Mouse (Mus musculus): ENCODE results near the gene Slc12a6. TPM values are rescaled to one million over a fixed set of nuclear protein-coding genes. Genes with fewer than 3 reads are reported as not detected.

Gene Slc12a6
- total RNA-seq, 2 experiments from 2014 or later: 20.4 to 25.2 TPM

DNA sequence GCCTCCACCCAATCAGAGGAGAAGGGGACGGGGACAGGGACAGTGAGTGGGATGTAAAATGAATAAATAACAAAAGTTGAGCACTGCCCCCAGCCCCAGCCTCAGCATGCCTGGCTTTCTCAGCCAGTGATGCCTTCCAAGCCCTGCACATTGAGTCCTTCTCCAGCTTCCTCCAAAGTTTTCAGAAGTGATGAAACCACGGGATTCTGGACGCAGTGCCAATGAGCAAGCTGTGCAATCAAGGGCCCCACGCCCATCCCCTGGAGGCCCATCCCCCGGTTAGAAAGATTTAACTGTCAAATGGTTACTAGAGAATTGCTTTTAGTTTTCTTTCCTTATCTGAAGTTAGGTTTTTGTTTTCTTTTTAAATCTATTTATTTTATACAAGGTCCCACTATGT, 104.3 kb downstream of the Slc12a6 start:
- peak; percentile 68 for DNase-seq
- intact Hi-C loops (cut with DNase I; ENCODE audit: low total_unique reads): no loop called here

DNA sequence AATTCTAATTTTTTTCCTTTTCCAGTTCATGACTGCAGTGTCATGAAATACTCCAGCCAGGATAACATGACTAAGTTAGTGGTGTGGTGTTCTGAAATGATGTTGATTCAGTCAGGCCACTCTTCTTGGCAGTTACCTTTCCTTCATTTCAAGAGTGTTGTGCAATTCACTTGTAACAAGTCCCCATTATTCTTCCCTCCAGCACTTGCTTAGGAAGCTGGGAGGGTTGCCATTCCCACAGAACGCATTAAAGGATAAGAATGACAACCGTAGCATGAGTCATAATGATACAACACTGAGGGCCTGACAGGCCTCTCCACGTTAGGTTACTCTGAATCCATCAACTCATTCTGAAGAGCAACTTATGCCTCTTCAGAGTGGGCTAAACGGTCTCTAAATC, 107.5 kb downstream of the Slc12a6 start:
- DNase-seq: no peak
- intact Hi-C loops (cut with DNase I; ENCODE audit: low total_unique reads): no loop called here

DNA sequence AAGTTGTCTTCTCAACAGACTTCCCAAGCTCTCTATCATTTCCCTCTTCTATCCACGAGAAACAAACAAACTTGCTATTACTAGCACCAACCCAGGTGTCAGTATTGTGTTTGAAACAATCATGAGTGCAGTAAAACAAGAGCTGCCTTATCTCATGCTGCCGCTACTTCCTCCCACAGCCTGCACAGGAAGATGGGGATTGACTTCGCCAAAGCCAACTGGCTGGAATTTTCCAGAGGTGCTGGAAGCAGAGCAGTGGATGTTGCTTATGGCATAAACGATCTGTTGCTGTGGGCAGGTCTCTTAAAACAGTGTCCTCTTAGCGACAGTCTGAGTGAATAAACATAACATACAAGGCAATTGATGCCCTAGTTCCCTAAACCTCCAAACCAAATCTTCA, 109.0 kb downstream of the Slc12a6 start:
- intact Hi-C loops (cut with DNase I; ENCODE audit: low total_unique reads): loop anchor here (5.0 kb wide), 1 partner anchor 108 kb away; the partner anchor contains the start of gene Chrm5
- no peak for DNase-seq

DNA sequence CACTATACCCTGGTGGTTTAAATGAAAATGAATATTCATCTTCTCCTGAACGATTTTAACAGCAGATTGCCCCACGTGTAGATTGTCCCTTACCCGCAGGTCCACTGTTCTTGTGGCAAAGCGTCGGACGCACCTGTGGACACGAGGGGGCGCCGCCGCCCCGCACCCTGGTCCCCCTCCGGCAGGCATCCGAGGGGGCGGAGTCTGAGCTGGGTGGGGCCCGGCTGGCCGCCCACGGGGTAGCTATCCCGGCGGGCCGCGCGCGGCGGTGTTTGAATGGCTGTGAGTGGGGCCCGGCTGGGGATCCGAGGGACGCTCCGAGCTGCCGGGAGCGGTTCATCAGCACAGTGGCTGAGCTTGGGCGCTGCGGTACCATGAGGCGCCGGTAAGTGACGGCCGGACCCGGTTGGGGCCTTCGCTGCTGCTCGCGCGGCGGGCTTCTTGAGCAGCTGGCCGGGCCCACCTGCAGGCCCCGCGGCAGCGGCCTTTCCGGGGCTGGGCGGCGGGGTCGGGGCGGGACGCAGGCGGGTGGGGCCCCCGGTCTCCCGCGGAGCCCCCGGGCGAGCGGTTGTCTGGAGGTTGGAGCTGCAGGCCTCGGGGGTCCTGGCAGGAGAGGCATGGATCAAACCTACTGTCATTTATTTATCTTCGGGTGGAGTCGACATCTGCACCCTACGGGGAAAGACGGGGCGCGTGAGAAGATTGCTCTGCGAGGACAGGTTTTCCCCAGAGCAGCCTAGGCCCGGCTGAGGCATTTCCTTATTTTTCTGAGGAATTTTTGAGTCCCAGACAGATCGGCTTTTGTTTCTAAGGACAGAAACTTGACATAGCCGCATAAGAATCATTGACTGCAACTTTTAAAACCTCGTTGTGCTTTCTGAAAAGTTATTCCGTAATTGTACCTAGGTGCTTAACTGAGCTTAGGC, 113.6 kb downstream of the Slc12a6 start, which contains the start of gene Katnbl1:
Gene Katnbl1 (plus strand): TSS at position 239 of the 926 bp plus-strand sequence.
- DNase-seq: peak; percentile 95
- intact Hi-C loops (cut with DNase I; ENCODE audit: low total_unique reads): loop anchor here (5.0 kb wide), 1 partner anchor 103 kb away; the partner anchor contains the start of gene Chrm5

DNA sequence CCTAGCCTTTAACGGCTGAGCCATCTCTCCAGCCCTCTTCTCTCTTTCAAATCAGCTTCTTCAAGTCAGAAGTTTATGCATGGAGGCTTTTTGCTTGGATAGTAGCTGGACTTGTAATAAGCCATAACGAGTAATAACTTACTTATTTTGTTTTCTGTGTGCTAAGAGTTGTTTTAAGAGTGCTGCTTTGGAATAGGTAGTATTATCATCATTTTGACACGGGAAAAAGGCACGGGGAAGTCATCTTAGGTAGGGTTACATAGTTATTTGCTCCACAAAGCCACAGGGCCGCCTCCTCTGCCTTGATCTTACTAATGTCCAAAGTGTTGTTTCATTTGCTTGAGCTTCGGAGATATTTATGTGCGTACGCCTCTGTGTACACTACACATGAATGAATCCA, 114.5 kb downstream of the Slc12a6 start:
- intact Hi-C loops (cut with DNase I; ENCODE audit: low total_unique reads): no loop called here
- DNase-seq: no peak

DNA sequence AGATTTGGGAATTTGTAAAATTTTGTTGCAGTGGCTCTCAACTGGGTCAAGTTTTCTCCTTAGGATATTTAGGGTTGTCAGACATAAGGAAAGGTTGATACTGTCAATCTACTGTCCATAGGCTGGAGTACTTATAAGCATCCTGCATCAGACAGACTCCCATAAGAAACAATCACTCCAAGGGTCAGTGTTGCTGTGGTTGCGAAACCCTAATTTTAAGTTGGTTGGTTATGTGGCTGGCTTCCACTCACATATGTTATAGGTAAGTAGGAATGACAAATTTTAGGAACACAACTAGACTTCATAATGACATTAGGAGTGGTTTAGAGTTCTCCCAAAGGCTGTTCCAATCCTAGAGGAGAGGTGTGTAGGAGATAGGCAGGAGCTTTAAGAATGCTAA, 115.6 kb downstream of the Slc12a6 start:
- intact Hi-C loops (cut with DNase I; ENCODE audit: low total_unique reads): loop anchor here (1.0 kb wide), 1 partner anchor 68 kb away; no protein-coding TSS in a partner anchor
- DNase-seq: no peak

DNA sequence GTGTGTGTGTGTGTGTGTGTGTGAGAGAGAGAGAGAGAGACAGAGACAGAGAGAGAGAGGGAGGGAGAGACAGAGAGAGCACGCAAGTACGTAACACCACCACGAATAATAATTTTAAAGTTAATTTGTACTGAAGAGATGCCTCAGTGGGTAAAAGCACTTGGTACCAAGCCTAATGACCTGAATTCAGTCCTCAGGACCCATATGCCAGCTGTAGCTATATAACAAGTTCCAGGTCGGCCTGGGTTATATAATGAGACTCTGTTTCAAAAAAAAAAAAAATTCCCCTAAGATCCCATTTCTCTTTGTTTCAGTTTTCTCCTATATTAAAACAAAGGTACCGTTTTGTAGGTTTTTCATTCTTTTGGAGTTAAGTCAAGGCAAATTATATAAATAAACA, 125.2 kb downstream of the Slc12a6 start:
- DNase-seq: no peak

DNA sequence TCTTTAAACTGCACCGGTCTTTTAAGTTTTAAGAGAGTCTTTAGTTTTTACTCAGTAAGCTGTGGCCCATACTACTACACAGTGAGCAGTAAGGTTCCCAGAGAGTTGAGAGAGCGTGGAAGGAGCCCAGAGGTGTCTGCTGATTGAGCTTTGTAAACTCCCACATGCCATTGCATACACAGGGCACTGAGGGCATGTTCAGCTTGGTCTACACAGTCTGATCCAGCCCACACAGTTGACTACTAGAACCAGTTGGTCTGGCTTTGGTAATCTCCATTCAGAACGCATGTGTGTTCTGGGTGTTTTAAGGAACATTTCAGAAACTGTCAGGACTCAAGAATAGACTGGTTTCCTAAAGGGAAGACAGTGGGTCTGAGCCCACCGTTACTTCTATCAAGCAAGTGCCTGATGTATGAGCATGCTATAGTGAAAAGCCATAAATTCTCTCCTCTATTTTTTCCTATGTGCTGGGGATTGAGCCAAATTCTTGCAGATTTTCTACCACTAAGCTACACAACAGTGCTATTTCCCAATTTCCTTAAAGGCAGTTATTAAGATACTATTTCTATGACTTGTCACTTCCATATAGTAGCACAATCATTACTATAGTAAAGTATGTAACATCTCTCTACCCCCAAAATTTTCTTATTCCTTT, 125.8 kb downstream of the Slc12a6 start:
- DNase-seq: no peak
- intact Hi-C loops (cut with DNase I; ENCODE audit: low total_unique reads): no loop called here

More for the DNA sequence above, 125.2 kb downstream of the Slc12a6 start:
- intact Hi-C loops (cut with DNase I; ENCODE audit: low total_unique reads): no loop called here

DNA sequence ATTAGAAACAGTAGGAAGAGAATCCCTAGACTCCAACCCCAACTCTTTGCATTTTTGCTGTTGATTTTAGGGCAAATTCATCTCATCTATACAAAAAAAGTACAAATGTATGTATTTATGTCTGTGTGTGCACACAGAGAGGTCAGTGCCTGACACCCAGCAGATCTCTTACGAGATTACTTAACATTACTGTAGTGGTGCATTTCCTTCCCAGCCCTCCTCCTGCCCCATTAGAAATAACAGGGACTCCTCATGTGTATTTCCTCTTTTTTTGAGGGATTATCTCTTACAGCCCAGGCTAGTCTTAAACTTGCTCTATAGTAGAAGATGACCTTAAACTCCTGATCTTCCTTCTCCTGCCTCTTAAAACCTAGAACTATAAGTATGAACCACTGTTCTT, 127.1 kb downstream of the Slc12a6 start:
- intact Hi-C loops (cut with DNase I; ENCODE audit: low total_unique reads): no loop called here
- DNase-seq: no peak

DNA sequence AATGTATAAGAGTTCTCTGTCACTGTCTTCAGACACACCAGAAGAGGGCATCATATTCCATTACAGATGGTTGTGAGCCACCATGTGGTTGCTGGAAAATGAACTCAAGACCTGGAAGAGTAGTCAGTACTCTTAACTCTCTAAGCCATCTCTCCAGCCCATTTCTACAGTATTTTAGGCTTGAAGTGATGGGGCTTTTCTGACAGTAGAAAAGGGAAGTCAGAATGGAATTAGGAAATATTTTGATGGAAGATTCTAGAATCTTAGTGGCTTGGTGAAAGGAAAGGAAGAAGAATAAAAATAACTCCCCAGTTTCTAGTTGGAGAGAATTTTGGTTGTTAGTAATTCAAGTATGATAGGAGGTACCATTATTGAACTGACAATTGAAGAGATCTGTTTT, 128.3 kb downstream of the Slc12a6 start:
- intact Hi-C loops (cut with DNase I; ENCODE audit: low total_unique reads): no loop called here
- no peak for DNase-seq

DNA sequence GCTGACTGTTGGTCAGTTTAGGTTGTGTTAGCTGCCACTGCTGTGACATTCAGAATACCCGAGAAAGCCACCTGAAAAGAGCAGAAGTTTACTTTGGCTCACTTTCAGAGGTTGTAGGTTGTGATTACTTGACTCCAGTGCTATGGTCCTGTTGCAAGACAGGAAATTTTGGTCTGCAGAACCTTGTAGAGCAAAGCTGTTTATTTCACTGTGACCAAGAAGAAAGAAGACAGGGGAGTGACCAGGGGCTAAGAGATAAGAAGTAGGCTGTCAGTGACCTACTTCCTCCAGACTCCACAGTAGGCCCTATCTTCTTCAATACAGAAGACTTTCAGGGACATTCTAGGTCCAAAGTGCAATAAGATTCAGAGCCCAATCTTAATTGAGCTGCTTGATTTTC, 131.0 kb downstream of the Slc12a6 start:
- no peak for DNase-seq
- intact Hi-C loops (cut with DNase I; ENCODE audit: low total_unique reads): no loop called here

DNA sequence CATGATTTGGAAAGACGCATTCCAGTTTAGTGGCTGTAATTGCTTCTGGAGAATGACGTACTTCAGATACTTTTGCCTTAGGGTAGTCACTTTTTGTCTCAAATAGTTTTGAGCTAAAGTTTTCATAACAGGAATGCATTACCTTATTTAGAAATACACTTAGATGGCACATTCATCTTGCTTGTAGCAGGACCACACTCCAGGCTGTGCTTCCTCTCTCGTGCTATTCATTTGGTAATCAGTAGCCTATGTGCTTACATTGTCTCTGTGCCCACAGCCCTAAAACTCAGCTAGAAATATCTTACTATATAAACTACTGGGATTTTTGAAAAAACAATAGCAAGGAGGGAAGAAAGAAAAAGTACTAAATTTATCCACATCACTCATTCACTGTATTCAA, 141.4 kb downstream of the Slc12a6 start:
- DNase-seq: no peak
- intact Hi-C loops (cut with DNase I; ENCODE audit: low total_unique reads): no loop called here

Other genes with a start within 250 kb of the Slc12a6 start
- not detected for gene Olfr1311, start 241.4 kb upstream of the Slc12a6 start, total RNA-seq (2021)
- gene Olfr1312, start 215.6 kb upstream of the Slc12a6 start, total RNA-seq (2021): not detected
- gene Olfr1313, start 188.0 kb upstream of the Slc12a6 start, total RNA-seq (2021): not detected
- not detected for gene Olfr1314, start 169.0 kb upstream of the Slc12a6 start, total RNA-seq (2021)
- gene Olfr1315-ps1, start 150.4 kb upstream of the Slc12a6 start, total RNA-seq (2021): not detected
- gene Olfr1316, start 130.8 kb upstream of the Slc12a6 start, total RNA-seq (2021): not detected
- gene Olfr1317, start 125.5 kb upstream of the Slc12a6 start, total RNA-seq (2021): not detected
- not detected for gene Olfr1318, start 111.6 kb upstream of the Slc12a6 start, total RNA-seq (2021)
- gene Lpcat4, start 26.4 kb upstream of the Slc12a6 start, total RNA-seq (2021): 1 to 10 TPM; 1.7 to 2.2 TPM
- gene Nutm1, start 6.5 kb upstream of the Slc12a6 start, total RNA-seq (2021): not detected
- 10 to 100 TPM; 57.7 to 59.7 TPM for gene Nop10, start 3.9 kb upstream of the Slc12a6 start, total RNA-seq (2021)
- under 1 TPM; 0.71 to 0.84 TPM for gene Gm21985, start 489 bp downstream of the Slc12a6 start, total RNA-seq (2021)
- gene Emc4, start 102.2 kb downstream of the Slc12a6 start, total RNA-seq (2021): 10 to 100 TPM; 67.2 to 71.2 TPM
- 1 to 10 TPM; 4.3 to 5.1 TPM for gene Katnbl1, start 113.4 kb downstream of the Slc12a6 start, total RNA-seq (2021)
- gene Emc7, start 189.2 kb downstream of the Slc12a6 start, total RNA-seq (2021): 10 to 100 TPM; 12.3 to 12.8 TPM
- not detected for gene Chrm5, start 214.9 kb downstream of the Slc12a6 start, total RNA-seq (2021)
- gene Aven, start 227.1 kb downstream of the Slc12a6 start, total RNA-seq (2021): 10 to 100 TPM; 15.8 to 23.6 TPM

Measured in gastrocnemius, postnatal 14 days (tissue).